In the genomic region with DNA sequence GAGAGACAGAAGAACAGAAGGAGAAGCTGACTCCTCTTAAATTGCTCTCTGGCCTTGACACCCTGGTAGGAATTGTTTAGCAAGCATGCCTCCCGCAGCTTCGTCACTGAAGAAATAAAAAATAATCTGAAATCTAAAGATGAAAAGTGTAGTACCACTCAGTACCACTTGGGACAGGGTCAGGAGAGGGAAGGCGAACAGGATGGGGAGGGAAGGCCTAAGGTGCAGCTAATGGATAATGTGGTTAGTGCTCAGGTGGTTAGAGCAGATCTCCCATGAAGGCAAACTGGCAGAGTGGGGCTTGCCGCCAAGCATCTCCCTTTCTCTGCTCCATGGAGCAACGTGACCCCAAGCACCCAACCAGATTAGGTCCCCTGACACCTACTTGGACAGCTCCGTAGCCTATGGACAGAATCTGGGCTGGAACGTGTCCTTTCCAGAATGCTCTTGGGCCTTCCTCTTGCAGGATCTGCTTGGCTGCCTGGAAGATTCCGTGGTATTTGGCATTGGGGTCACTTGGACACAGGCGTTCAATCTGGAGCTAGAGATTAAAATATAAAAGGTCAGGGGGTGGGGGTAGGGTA, we compare ENCODE assay signal across 8 mouse cellular contexts. TPM values are rescaled to one million over a fixed set of nuclear protein-coding genes. Genes with fewer than 3 reads are reported as not detected.
DNase-seq lines count a peak whose midpoint lies in the region; ATAC-seq lines count a peak whose summit lies in the region.

No protein-coding gene starts in this region.

- no peak for ATAC-seq in CD4-positive, CD25-positive, alpha-beta regulatory T cell, adult 4 months
- ATAC-seq in common myeloid progenitor, adult 5-6 weeks (replicated peaks; ENCODE audit: low read depth, poor library complexity, severe bottlenecking), result 0 out of 2 replicates have a peak, but pooled peaks have one; percentile 17

- DNase-seq in CD4-positive, CD25-positive, alpha-beta regulatory T cell, adult 2 months (ENCODE audit: low read depth, low spot score), result peak; percentile 55
- peak; percentile 36 for DNase-seq in kidney, adult 18-20 months
- no peak for DNase-seq in kidney, postnatal 14 days
- DNase-seq in CD4-positive helper T cell, adult 2 months (ENCODE audit: low read depth, low spot score), result peak; percentile 41
- no peak for DNase-seq in spleen, postnatal 4 days (ENCODE audit: low spot score in 2 of 2)
- DNase-seq in left cerebral cortex, adult 11 months (ENCODE audit: low spot score), result no peak

RNA-seq across cellular contexts. Expression of a gene that starts 4.5 kb away (rescaled TPM):
- polyA plus RNA-seq in CD4-positive, CD25-positive, alpha-beta regulatory T cell, adult 4 months (2017; shearing (Covaris generic)), result 10 to 100 TPM; 93.6 to 98.8 TPM
- total RNA-seq in common myeloid progenitor, adult 5-6 weeks (2017), result 22.3 and 28.1 TPM in 2 replicates

RNA-seq across cellular contexts. Expression of a gene that starts 10.8 kb away (rescaled TPM):
- 100 to 1,000 TPM; 208 to 251 TPM for polyA plus RNA-seq in CD4-positive, CD25-positive, alpha-beta regulatory T cell, adult 4 months (2017; shearing (Covaris generic))
- 20.3 and 26.9 TPM in 2 replicates for total RNA-seq in common myeloid progenitor, adult 5-6 weeks (2017)

RNA-seq across cellular contexts. Expression of a gene that starts 19.7 kb away (rescaled TPM):
- polyA plus RNA-seq in CD4-positive, CD25-positive, alpha-beta regulatory T cell, adult 4 months (2017; shearing (Covaris generic)), result 10 to 100 TPM; 35.0 to 43.9 TPM
- 21.3 and 38.2 TPM in 2 replicates for total RNA-seq in common myeloid progenitor, adult 5-6 weeks (2017)

RNA-seq across cellular contexts. Expression of a gene that starts 19.9 kb away (rescaled TPM):
- 10 to 100 TPM; 26.9 to 31.1 TPM for polyA plus RNA-seq in CD4-positive, CD25-positive, alpha-beta regulatory T cell, adult 4 months (2017; shearing (Covaris generic))
- 31.7 and 39.0 TPM in 2 replicates for total RNA-seq in common myeloid progenitor, adult 5-6 weeks (2017)

RNA-seq across cellular contexts. Expression of a gene that starts 59.3 kb away (rescaled TPM):
- 10 to 100 TPM; 64.4 to 82.5 TPM for polyA plus RNA-seq in CD4-positive, CD25-positive, alpha-beta regulatory T cell, adult 4 months (2017; shearing (Covaris generic))
- total RNA-seq in common myeloid progenitor, adult 5-6 weeks (2017), result 147 and 175 TPM in 2 replicates

Comparison
In these comparisons a context has a peak if more than half of its experiments do, and no peak if none do; other contexts are left out.
1. DNase-seq: peak in CD4-positive, CD25-positive, alpha-beta regulatory T cell, adult 2 months (single experiment), kidney, adult 18-20 months (single experiment) and CD4-positive helper T cell, adult 2 months (single experiment); none in kidney, postnatal 14 days (single experiment), spleen, postnatal 4 days (0 of 2) and left cerebral cortex, adult 11 months (single experiment).